ENCODE assay signal across 8 mouse cellular contexts in the genomic region with DNA sequence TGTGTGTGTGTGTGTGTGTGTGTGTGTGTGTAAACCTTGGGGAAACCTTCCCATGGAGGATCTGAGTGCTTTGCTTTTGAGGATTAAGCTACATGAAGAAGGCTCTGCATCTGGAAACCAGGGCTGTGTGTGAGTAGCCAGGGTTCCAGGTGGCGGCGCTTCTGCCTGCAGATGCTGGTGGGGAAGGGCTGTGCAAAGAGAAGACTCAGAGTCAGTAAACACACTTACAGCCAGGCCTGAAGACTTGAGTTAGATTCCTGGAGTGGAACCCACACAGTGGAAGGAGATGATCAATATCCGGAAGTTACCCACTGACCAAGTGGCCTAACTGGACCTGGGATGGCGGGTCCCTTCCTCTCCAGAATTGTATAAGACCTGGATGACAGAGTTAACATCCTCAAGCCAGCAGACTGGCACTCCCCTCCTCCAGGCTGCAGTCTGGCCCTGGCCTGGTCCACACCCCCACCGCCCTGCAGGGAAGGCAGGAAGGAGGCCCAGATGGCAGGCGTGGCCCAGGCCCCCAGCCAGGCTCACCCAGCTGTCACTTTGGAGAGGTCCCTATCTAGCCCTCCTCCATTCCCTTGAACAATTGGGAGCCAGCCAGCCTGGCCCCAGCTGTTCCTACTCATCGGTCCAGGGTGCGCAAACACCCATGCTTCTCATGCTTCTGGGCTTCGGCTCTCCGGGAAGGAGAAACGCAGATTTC. TPM values are rescaled to one million over a fixed set of nuclear protein-coding genes. Genes with fewer than 3 reads are reported as not detected.
DNase-seq lines count a peak whose midpoint lies in the region; ATAC-seq and TF ChIP-seq lines count a peak whose summit lies in the region.

No protein-coding gene starts in this region.

- H3K4me2 ChIP-seq in neural tube, embryonic 11.5 days (ENCODE audit: low read depth) = no peak overlapping the region
- H3K4me2 ChIP-seq in forebrain, postnatal 0 days (ENCODE audit: low read depth) = no peak overlapping the region
- no peak overlapping the region for H3K4me2 ChIP-seq in liver, embryonic 16.5 days (ENCODE audit: low read depth, low read length)

- no peak for TF ChIP-seq CTCF in forebrain, postnatal 0 days (IDR thresholded peaks at IDR 0.05; ENCODE audit: low read depth)
- no peak for TF ChIP-seq CTCF in olfactory bulb, adult 2 months (IDR thresholded peaks at IDR 0.05; ENCODE audit: insufficient read depth, low read depth, low read length)

- WGBS in neural tube, embryonic 11.5 days = 54% methylated on average over 11 of the region's 11 CpGs
- WGBS in forebrain, postnatal 0 days = 42% methylated on average over 11 of the region's 11 CpGs
- 64% methylated on average over 11 of the region's 11 CpGs for WGBS in liver, embryonic 16.5 days (ENCODE audit: insufficient replicate concordance)
- 35% methylated on average over 11 of the region's 11 CpGs for WGBS in olfactory bulb, adult 2 months

- no peak for TF ChIP-seq POLR2A in olfactory bulb, adult 2 months (IDR thresholded peaks at IDR 0.05; ENCODE audit: insufficient read depth, low read depth, low read length)

- no peak for ATAC-seq in neural tube, embryonic 11.5 days (ENCODE audit: insufficient read depth, low FRiP score, low TSS enrichment)
- peak; percentile 81 for ATAC-seq in forebrain, postnatal 0 days
- ATAC-seq in liver, embryonic 16.5 days (ENCODE audit: low read depth) = peak; percentile 11; the same call in 1 of the 2 replicates

- H3K27me3 ChIP-seq in neural tube, embryonic 11.5 days (ENCODE audit: control insufficient read depth, insufficient read depth, low read length) = no peaks in the 10 kb centered on the region
- no peaks in the 10 kb centered on the region for H3K27me3 ChIP-seq in forebrain, postnatal 0 days (ENCODE audit: insufficient read depth, low read length)
- no peaks in the 10 kb centered on the region for H3K27me3 ChIP-seq in liver, embryonic 16.5 days (ENCODE audit: control insufficient read depth, insufficient read depth, low read depth, low read length)

- no peaks in the 10 kb centered on the region for H3K36me3 ChIP-seq in neural tube, embryonic 11.5 days (ENCODE audit: control insufficient read depth, insufficient read depth, low read length)
- H3K36me3 ChIP-seq in forebrain, postnatal 0 days (ENCODE audit: insufficient read depth) = no peaks in the 10 kb centered on the region
- no peaks in the 10 kb centered on the region for H3K36me3 ChIP-seq in liver, embryonic 16.5 days (ENCODE audit: control insufficient read depth, insufficient read depth)

- no peak overlapping the region for H3K4me3 ChIP-seq in neural tube, embryonic 11.5 days (ENCODE audit: low read depth, low read length)
- no peak overlapping the region for H3K4me3 ChIP-seq in forebrain, postnatal 0 days (ENCODE audit: low read depth, low read length)
- no peak overlapping the region for H3K4me3 ChIP-seq in liver, embryonic 16.5 days (ENCODE audit: low read depth, low read length)
- H3K4me3 ChIP-seq in olfactory bulb, adult 2 months (ENCODE audit: insufficient read depth, low read depth, low read length) = no peak overlapping the region

- peak overlapping the region; percentile 63 for H3K27ac ChIP-seq in neural tube, embryonic 11.5 days (ENCODE audit: low read depth, low read length)
- peak overlapping the region; percentile 79 for H3K27ac ChIP-seq in forebrain, postnatal 0 days (ENCODE audit: low read depth, low read length)
- no peak overlapping the region for H3K27ac ChIP-seq in liver, embryonic 16.5 days (ENCODE audit: low read length)
- H3K27ac ChIP-seq in olfactory bulb, adult 2 months (ENCODE audit: insufficient read depth, low read depth, low read length) = peak overlapping the region; percentile 64

- H3K4me1 ChIP-seq in neural tube, embryonic 11.5 days (ENCODE audit: control insufficient read depth, insufficient read depth, low read length) = peaks cover 9% of the 10 kb centered on the region; the same call in 1 of the 2 replicates
- peaks cover 25% of the 10 kb centered on the region for H3K4me1 ChIP-seq in forebrain, postnatal 0 days (ENCODE audit: insufficient read depth)
- no peaks in the 10 kb centered on the region for H3K4me1 ChIP-seq in liver, embryonic 16.5 days (ENCODE audit: control insufficient read depth, low read depth, low read length)
- peaks cover 23% of the 10 kb centered on the region for H3K4me1 ChIP-seq in olfactory bulb, adult 2 months (ENCODE audit: control insufficient read depth, insufficient read depth, low read length)

- no peaks in the 10 kb centered on the region for H3K9me3 ChIP-seq in neural tube, embryonic 11.5 days (ENCODE audit: control insufficient read depth, low read length)
- no peaks in the 10 kb centered on the region for H3K9me3 ChIP-seq in forebrain, postnatal 0 days (ENCODE audit: low read length)
- H3K9me3 ChIP-seq in liver, embryonic 16.5 days (replicated peaks; ENCODE audit: control insufficient read depth, low read length) = no peaks in the 10 kb centered on the region

- intact Hi-C loops in heart, postnatal 10 days (cut with DNase I) = loop anchor here (2.0 to 10.0 kb wide), 2 partner anchors 60 to 298 kb away; partner anchors contain the start of gene Coro2b

- peak; percentile 67 for DNase-seq in neural tube, embryonic 11.5 days (ENCODE audit: low spot score)
- no peak for DNase-seq in neural tube, embryonic 10.5 days (ENCODE audit: extremely low spot score, low spot score)
- peak; percentile 76 for DNase-seq in forebrain, postnatal 0 days
- DNase-seq in heart, postnatal 10 days = peak; percentile 95
- peak; percentile 71 to 76 for DNase-seq in kidney, postnatal 36 days
- DNase-seq in natural killer cell, adult 2 months (ENCODE audit: low spot score in 2 of 2) = no peak

- no peak overlapping the region for H3K9ac ChIP-seq in neural tube, embryonic 11.5 days (ENCODE audit: low read length)
- H3K9ac ChIP-seq in forebrain, postnatal 0 days = no peak overlapping the region
- no peak overlapping the region for H3K9ac ChIP-seq in liver, embryonic 16.5 days (ENCODE audit: low read depth, low read length)

RNA-seq across cellular contexts. Expression of gene Coro2b, which starts 59.9 kb away (rescaled TPM):
- polyA plus RNA-seq in neural tube, embryonic 11.5 days (2014; fragmentation: Nextera tagmentation; extraction: Ambion mirVana) = 23.7 and 24.5 TPM in 2 replicates
- total RNA-seq in forebrain, postnatal 0 days (2014; rRNA removed) = 43.3 and 53.2 TPM in 2 replicates
- polyA plus RNA-seq in forebrain, postnatal 0 days (2015; fragmentation: Nextera tagmentation; extraction: Ambion mirVana) = 24.7 and 31.6 TPM in 2 replicates
- 10 to 100 TPM; 17.9 to 20.3 TPM for total RNA-seq in heart, postnatal 10 days (2021)
- 1.4 and 1.9 TPM in 2 replicates for polyA plus RNA-seq in liver, embryonic 16.5 days (2015; fragmentation: Nextera tagmentation; extraction: Ambion mirVana)
- not detected in 2 replicates for polyA plus RNA-seq in olfactory bulb, adult 2 months (2012; ENCODE audit: insufficient read depth, insufficient read length, low replicate concordance, missing spikeins)

Comparison
In these comparisons a context has a peak if more than half of its experiments do, and no peak if none do; other contexts are left out.
1. DNase-seq: peak in neural tube, embryonic 11.5 days (single experiment), forebrain, postnatal 0 days (single experiment), heart, postnatal 10 days (2 of 2) and kidney, postnatal 36 days (2 of 2); none in neural tube, embryonic 10.5 days (single experiment) and natural killer cell, adult 2 months (0 of 2).